Mouse (Mus musculus) left cerebral cortex, adult 9 months (tissue): ENCODE measurements around the gene Rab37.

ENCODE experiments used
- DNase-seq, 2 experiments: peaks; one replicate each; pipeline ENCODE4 v3.0.0; 2022; ENCODE audit warnings: low spot score in 2 of 2

The Rab37 gene

DNA sequence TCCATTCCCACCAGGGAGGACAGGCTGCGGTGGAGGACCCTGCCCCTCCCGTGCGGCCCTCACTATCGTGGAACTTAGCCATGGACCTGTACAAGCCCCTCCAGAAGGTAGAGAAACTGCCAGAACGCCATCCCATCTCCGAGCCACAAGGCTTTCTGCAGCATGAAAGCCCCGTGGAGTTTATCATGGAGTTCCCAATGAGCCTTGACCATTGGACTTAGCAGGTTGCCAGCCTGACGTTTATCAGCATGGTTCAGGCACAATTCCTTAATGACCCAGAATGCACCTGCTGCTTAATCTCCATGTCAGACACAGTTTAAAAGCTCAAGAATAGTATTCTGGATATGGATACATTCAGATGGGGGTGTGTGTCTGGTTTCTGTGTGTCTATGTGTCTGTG lies 6.2 kb upstream of the Rab37 start:
- DNase-seq: no peak

DNA sequence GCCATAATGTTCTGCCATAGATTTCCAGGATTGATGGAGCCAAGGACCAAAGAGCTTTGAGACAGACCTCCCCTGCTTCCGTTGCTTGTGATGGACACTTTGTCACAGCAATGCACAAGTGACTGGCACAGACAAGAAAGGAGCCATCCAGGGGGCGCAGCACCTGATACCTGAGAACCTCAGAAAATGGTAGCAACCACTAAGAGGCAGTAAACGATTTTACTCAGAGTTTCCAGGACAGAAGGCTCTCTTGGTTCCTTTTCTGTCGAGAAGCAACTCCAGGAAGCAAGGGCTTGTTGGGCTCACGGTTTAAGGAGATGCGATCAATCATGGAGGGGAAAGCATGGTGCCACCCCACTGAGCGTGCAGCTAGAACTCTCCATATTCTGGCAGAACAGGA lies 5.0 kb upstream of the Rab37 start:
- no peak for DNase-seq

DNA sequence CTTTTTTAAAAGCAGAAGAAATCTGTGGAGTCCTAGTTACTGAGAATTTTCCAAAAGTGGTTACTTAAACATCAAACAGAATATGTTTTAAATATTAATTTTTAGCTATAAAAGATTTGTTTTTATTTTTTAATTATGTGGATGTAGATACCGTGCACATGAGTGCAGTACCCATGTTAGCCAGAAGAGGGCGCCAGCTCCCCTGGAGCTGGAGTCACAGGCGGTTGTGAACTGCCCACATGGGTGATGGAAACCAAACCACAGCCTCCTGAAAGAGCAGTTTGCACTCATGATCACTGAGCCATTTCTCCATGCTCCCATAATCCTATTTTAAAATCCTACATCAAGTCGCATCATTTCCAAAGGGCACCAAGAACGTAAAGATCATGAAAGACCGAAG lies 1.4 kb upstream of the Rab37 start:
- DNase-seq: no peak

DNA sequence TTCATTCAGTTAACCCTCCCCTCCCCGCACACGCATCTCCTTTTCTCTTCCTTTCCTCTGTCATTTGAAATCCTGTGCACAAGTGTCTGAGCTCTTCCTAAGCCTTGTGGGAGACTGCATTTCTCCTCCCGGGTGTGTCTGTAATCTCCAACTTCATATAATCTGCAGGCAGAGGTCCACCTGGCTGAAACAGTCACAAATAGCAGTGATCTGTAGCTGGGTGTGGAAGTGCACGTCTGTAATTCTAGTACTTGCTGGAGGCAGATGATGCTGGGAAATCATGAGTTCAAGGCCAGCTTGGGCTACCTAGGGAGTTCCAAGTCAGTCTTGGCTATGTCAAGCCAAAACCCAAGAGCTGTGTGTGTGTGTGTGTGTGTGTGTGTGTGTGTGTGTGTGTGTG lies 909 bp downstream of the Rab37 start:
- DNase-seq: no peak

DNA sequence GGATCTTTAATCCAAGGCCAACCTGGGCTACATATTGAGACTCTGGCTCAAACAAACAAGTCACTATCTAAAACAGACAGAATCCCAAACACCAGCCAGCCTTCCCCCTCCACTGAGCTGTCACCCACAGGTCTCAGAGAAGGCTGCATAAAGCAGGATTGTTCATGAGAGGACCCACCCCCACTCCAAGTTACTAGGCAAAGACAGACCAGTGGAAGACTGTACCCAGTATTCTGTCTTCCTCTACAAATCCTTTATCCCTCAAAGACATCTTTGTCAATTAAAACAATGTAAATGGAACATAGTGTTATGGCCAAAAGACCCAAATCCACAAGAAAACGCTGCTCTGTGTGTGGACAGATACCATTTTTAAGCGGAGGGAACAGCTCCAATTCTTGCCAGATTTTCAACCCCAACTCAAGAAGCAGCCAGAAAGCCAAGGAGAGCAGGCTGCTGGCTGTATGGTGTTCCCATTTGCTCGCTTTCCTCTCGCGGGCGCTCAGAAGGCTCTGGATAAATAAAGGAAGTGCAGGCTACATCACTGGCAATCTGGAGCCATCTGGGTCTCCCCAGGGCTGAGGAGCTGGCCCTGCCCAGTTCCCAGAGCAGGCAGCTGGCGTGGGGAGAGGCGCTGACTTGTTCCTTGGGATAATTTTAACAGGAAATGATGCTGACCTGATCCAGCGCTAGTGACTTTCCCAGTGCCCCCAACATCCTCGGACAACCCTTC lies 7.1 kb downstream of the Rab37 start:
- no peak for DNase-seq

DNA sequence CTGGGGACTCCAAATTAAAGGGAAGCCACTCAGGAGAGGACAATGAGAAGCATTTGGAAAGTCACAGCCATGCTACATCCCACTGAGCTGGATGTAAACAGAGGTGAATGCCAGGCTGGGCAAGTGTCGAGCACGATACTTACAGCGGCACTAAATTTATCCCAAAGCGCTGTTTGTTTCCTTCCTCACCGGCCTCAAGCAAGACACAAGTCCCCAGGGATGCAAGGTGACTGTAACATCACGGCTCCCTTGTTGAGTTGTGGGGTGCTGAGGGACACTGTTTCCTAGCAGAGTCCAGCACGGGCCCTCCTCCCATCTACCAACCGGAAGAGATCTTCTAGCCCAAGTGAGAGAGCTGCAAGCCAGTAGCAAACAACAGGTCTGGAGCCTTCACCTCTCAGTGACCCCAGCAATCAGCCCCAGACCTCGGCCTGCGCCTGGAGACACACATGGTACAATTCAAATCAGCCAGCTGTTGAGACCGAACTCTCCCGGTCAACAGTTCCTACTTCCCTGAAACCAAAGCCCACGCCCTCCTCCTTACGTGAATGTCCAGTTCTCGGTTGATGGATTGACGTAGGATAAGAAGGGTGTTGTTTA lies 8.1 kb downstream of the Rab37 start:
- DNase-seq: no peak

DNA sequence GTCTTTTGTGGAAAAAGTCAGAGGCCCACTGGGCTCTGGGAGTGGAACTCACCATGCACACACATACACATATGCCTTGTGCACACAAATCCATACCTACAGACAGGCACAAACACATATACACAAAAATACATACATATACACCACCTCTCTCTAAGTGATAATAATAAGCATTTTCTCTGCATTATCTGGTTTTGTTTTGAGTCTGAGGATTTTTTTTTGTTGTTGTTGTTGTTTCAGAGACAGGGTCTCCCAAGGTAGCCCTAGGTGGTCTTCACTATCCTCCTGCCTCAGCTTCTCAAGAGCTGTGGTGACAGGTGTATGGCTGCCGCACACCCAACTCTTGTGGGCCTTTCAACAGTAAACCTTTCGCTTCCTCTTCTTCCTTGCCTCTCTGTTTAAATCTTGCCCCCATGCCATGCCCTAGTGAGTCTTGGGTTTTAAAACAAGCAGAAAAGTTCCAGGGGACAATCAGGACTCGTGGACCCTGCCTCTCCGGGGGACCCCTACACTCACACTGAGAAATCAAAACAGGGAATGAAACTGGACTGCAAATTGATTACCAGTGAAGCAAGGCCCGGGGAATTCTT lies 8.9 kb downstream of the Rab37 start:
- DNase-seq: no peak

DNA sequence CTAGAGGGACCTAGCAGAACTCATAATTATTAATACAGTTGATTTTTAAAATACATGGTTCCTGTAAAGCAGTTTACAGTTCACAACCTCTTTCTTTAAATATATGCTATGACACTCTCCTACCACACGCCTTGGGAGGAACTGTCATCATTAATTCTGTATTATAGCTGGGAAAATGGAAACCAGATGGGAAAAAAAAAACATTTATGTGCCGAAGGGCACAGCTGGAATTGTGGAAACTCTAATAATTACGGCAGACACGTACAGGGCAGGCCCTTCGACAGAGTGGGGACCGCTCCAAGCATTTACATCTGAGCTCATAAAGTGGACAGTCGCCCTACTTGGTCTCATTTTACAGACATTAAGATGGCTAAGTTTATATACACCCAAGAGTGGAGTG lies 9.5 kb downstream of the Rab37 start:
- DNase-seq: no peak

DNA sequence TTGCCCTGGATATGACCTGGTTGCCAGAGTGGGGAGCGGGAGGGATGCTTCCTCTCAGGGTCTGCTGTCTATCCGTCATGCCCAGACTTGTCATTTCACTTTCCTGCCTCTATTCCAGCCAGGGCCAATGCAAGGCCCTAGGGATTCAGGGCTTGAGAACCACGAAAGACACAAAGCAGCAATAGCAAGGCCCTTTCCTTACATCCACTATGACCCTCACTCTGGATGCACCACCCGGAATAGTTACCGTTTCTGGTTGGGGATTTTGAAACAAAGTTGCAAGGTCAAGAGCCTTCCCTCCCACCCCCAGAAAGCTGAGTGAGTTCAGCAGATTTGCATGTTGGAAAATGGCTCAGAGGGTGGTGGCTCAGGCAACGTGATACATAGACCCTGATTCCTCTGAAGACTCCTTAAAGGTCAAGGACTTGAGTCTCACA lies 10.4 kb downstream of the Rab37 start:
- DNase-seq: no peak

DNA sequence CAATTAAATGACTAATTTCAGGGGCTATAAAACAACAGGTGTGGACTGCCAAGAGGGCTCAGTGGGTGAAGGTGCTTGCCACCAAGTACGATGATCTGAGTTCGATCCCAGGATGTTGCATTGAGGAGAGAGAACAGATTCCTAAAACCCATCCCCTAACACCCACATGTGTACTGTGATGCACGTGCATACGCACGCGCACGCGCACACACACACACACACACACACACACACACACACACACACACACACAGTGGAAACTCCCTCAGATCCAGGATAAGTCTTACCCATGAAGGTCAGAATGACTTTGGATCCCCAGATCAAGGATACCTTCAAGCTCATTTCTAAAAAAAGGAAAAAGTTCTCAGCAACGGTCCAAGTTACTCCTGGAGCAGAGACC lies 10.9 kb downstream of the Rab37 start:
- no peak for DNase-seq

DNA sequence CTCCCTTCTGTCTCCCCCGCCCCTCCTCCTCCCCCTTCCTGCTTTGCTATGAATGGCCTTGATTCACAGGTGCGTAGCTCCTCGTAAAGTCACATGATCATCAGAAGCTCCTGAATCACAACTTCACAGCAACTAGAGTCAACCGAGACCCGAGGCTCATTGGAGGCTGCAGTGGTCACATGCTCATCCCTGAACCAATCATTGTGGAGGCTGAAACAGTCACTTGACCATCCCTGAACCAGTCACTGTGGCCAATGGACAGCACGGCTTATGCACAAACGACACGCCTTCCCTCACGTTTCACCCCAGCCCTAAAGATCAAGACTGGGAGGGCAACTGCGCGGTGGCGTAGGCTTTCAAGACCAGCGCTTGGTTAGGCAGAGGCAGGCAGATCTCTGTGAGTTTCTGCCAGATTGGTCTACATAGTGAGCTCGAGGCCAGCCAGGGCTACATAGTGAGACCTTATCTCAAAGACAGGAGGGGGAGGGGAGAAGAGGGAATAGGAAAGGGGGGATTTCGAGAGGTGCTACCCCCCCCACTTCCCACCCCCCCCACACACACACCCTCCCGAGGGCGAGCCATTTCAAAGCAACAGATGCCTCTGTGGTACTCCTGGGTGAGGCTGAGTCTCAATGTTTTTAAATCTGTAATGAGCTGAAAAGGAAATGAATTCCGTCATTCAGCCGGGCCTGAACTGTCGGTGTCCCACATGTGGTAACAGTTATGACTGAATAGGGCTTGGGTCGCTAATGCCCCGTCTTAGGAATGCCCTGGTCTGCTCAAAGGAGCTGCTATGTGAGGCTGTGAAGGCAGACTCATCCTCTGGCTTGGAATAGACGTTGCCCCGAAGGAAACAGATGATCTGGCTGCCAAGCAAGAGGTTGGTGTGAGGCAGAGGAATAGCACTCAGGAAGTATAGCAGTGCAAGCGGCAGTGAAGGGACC lies 12.5 kb downstream of the Rab37 start:
- DNase-seq: no peak

DNA sequence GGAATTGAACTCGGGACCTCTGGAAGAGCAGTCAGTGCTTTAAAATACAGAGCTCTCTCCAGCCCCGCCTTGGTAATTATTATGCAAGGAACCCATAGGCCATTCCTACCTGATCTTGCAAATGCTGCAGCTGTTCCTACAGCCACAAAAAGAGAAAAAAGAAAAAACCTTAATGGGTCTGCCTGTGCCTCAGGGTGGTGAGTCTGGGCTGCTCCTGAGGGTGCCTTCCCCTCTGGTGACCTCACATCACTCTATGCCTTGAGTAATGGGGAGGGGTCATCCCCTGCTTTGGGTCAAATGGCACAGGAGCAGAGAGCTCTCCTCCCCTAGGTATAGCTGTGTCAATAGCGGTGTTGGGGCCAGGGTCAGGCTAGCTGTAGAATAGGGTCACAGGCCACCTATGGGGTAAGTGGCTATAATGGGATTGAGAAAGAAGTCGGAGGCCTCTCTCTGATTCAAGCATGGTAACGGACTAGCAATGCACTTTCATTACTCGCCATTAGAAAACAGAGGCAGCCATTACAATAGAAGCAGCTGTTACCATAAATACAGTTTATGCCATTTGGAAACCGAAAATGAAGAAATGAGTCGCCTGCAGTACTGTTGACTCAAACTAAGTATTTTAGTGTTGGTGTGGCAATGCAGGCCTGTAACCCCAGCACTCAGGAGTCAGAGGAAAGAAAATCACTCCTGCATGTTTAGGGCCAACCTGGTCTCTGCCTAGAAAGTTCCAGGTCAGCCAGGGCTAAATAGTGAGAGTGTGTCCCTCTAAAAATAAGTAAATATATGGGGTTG lies 13.7 kb downstream of the Rab37 start:
- no peak for DNase-seq

DNA sequence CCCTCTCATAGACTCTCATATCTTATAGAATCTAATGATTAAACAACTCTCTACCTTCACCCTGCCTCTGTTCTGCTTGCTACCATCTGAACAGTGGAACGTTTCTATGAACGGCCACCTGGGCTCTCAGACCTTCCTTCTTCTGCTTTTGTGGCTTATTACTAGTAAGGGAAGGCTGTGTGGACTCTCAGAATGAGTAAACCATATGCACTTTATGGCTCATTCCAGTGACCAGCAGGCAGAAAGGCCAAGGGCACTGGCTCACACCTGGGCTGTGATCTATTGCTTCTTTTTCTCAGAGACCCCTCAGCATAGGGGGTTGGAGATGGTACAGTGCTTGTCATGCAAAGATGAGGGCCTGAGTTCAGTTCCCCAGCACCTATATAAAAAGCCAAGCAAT lies 15.4 kb downstream of the Rab37 start:
- no peak for DNase-seq

DNA sequence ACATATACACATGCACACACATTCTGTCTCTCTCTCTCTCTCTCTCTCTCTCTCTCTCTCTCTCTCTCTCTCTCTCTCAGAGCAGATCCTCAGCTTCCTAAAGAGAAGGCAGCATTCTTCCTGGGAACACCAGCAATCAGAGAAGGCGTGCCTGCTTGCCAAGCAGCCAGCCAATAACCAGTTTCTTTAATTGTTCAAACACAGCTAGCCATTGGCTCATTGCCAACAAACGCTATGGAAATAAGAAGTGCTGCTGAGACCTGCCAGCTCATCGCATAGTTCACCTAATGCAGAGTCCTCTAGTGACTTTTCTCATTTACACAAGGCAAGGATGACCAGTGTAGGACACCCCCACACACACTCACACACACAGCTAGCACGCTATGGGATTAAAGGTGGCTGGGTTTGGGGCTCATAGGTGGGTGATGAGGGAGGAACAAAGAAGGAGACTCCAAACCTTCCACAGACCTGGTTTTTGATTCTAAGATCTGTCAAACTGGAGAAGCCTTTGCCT lies 16.2 kb downstream of the Rab37 start:
- DNase-seq: no peak

DNA sequence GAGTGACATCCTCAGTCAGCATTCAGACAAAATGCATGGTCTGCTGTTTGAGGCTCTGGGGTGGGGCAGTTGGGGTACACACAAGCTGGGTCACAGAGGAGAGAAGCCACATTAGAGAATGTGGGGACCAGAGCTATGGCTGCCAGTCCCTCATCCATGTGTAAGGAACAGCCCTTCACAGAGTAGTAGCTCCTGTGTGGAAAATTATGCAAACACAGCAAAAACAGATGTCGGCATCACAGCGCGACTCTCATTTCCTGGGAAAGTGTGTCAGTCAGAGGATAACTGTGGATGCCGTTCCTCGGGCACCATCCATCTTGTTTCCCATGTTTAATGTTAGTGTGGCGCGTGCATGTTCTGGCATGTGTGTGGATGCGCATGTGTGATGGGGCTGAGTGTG lies 16.9 kb downstream of the Rab37 start:
- DNase-seq: no peak

DNA sequence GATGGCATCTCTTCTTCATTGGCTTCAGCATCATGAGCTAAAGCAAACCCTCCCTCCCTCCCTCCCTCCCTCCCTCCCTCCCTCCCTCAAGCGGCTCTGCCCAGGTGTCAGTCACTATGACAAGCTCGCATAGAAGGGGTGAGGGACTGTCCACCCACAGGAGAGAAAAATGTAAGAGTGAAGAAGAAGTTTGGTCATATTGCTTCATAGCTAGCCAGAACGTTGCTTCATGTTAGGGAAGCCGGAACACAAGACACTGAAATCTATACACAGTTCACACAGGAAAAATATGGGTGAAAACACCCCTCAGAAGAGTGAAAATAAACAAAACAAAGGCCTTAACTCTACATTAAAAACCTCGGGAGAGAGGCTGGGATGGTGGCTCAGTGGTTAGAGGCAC lies 19.0 kb downstream of the Rab37 start:
- no peak for DNase-seq

DNA sequence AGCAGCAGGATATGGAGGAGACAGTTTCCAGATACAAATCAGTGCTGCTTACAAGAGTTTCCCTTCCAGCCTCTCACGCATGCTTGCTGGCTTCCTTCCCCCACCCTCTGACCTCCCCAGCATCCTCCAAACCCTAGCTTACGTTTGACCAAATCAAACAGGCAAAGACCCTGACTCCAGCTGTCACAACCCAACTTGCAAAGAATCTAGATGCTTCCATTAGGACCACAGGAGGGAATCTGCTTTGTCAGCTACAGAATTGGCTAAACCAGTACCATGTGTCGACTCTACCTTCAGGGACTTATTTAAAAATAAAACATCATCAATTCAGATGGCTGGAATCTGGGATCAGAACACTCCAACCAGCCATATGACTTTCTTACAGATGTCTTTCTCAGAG lies 21.0 kb downstream of the Rab37 start:
- no peak for DNase-seq

DNA sequence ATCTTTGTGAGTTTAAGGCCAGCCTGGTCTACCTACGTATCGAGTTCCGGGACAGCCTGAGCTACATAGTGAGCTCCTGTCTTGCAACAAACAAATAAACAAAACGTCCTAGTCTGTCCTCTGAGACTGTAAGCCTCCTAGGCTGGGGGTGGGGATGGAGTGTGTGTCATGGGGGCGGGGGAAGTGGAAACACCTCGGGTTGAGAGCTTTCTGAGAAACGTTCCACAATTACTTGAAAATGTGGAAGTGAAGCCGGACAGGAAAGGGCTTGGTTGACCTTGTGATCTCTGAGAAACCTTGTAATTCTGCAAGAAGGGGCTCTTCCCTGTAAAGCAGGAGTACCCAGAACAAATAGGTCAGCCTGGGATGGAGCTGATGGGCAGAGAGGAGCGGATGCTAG lies 28.2 kb downstream of the Rab37 start:
- DNase-seq: no peak

DNA sequence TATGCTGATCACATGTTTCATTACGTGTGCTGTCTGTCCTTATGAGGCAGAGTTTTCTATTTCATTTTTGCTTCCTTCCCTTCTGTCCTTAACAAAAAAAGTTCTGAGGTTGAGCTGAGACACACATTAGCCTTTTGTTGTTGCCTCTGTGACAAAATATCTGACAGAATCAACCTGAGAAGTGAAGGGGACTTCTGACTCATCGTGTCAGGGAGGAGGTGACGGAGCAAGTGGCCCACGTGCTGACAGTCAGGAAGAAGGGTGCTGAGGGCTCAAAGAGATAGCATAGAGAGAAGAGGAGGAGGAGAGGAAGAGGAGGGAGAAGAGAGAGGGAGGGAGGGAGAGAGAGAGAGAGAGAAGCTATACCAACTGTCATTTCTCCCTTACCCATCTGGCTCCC lies 37.3 kb downstream of the Rab37 start:
- DNase-seq: no peak

DNA sequence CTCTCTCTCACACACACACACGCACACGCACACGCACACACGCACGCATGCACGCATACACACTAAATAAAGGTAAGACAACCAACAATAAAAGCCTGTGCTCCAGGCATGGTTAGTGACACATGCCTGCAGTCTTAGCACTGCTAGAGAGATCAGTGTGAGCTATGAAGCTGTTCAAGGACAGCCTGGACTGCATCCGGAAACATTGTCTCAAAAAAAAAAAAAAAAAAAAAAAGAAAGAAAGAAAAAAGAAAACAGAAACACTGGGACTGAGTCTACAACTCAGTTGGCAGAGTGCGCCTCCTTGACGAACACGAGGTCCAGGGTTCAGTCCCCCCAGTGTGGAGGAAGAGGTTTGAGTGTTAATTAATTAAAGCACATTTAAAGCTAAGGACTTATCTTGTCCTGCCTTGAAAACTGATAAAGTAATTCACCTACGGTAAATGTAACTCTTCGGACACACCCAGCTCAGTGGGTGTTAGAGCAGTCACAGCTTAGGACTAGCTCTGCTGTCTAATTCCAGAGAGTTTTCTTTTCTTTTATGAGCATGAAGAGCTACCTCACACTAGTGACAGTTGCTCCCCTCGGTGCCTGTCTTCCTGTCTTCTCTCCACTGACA lies 38.4 kb downstream of the Rab37 start:
- DNase-seq: no peak
